Mouse (Mus musculus): ENCODE data around the gene Ccdc173.

- TF ChIP-seq POLR2A (IDR thresholded peaks at IDR 0.05; ENCODE audit: low read depth, low read length) (no peak), CTCF (IDR thresholded peaks at IDR 0.05; ENCODE audit: borderline replicate concordance, insufficient read depth, low read length) (no peak)
Observed at GRCm38 (mm10) chr2:69788974-69789373, 401 bp downstream of the Ccdc173 start.

Data from embryonic fibroblast, embryonic 13.5 days (primary cell).